Mouse (Mus musculus) ES-Bruce4 (cell line): ENCODE measurements around the gene Sec22a.

Source experiments
- CTCF ChIP-seq: IDR thresholded peaks from one replicate; pipeline ENCODE4 v1.8.1; 2011; ENCODE audit warnings: low read depth, low read length
- POLR2A ChIP-seq: IDR thresholded peaks from one replicate; pipeline ENCODE4 v1.8.1; 2011; ENCODE audit warnings: low read length; ENCODE audit not compliant: insufficient read depth

GRCm38 (mm10) chr16:35297786-35298185 lies 65.9 kb downstream of the Sec22a start:
- TF ChIP-seq POLR2A (no peak), CTCF (no peak)
